Mouse (Mus musculus) spleen, adult 2 months (tissue): ENCODE measurements at regions not wholly inside any gene's neighbourhood (a gene's known extent, or its start where the extent isn't known, plus 50 kb on each side); places are given as distances from the start of the nearest gene placed in this dataset.

Source experiments
- CTCF ChIP-seq: fragments of 200-500 bp; IDR thresholded peaks from 2 replicates; pipeline ENCODE4 v1.5.1; 2011; ENCODE audit warnings: mild to moderate bottlenecking, inconsistent platforms; ENCODE audit not compliant: insufficient read depth, insufficient read length, insufficient replicate concordance; ENCODE audit errors: extremely low read depth
- POLR2A ChIP-seq: fragments of 200-500 bp; IDR thresholded peaks from 2 replicates; pipeline ENCODE4 v1.6.1; 2011; ENCODE audit warnings: low read depth, low read length, inconsistent platforms

GRCm38 (mm10) chr6:117390233-117390848 is 222.0 kb downstream of the Cxcl12 start:
- TF ChIP-seq CTCF (no peak), POLR2A (no peak)
